Mouse (Mus musculus): ENCODE data around the gene Camkmt.
A peak's percentile ranks its signal among the peaks of the same experiment; 100 is the strongest.

Gene Camkmt

DNA sequence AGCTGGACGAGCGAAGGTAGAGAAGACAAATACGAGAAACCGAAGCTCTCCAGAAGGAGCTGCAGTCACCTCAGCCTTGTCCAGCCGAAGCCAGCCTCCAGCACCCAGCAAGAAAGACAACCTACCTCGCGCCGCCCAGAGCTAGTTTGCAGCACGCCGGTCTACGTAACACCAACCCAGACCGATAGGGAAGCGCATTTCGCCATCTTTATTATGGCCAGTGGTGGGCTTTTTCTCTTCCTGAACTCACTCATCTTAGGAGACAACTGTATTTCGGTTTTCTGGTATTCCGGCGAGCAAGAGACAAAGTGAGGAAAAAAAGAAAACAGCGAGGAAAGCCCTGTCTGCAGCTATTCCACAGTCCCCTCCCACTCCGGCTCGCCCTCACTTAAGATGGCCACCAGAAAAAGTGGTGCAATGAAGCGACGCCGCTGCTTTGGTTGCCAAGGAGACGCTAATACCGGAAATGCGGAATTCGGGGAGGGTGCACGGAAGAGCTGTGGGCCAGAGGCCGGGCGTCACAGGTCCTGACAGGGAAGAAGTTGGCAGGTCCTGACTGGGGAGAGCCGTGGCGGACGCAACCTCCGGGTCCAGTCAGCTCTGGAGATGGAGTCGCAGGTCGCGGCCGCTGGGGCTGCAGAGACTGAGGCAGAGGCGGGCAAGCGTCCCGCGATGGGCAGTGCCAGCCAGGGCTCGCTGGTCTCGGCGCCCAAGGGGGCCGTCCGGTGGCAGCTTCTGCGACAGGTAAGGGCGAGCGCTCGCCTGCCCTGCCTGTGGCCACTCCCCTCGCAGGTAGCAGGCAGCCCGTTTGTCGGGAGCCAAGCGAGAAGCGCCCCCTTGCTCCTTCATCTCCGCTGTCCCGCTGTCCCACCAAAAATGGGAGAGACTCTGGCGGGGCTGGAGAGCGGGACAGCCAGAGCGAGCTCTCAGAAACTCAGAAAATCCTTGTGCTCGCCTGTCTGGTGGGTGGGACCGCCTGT is at the start of gene Camkmt, which contains the start of gene Prepl:
Gene Camkmt (plus strand): TSS at position 433 of the 980 bp plus-strand sequence.
Gene Prepl (minus strand): TSS at position 122 of the 980 bp plus-strand sequence.
- DNase-seq (ENCODE audit: low spot score), result peak; percentile 91

DNA sequence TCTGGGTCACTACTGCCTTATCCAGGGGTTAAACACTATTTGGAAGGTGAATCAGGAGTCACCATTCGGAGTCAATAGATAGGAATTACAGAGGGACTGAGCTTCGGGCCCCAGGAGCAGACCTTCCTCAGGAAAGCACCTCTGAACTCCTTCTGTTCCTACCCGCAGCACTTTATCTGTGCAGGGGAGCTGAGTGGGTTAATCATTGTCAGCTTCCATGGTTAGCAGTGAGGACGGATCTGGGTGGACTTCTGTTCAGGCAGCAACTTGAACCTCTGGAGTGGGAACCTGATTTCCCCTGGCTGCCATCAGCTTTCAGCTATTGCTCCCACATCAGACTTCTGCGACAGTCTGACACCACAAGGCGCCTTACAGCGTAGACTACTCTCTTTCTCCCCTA is 49.4 kb upstream of the Camkmt start:
- DNase-seq (ENCODE audit: low spot score), result no peak

DNA sequence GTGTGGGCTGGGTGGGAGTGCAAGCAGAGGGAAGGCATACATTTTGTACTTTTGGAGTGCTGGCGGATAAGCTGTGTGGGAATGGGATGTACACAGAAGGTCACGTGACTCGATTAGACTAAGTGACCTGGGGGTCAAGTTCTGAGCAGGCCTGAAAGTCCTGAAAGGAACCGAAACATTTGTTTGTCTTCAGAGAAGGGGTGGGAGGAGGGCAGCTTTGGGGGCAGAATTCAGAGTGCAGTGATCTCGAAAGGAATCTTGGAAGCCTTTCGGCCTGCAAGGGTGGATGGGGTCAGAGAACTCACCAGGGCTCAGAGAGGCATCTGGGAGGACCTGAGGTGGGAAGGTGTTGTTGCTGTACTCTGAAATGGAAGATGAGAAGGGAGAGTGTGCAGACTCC is 47.9 kb upstream of the Camkmt start:
- DNase-seq (ENCODE audit: low spot score), result no peak

DNA sequence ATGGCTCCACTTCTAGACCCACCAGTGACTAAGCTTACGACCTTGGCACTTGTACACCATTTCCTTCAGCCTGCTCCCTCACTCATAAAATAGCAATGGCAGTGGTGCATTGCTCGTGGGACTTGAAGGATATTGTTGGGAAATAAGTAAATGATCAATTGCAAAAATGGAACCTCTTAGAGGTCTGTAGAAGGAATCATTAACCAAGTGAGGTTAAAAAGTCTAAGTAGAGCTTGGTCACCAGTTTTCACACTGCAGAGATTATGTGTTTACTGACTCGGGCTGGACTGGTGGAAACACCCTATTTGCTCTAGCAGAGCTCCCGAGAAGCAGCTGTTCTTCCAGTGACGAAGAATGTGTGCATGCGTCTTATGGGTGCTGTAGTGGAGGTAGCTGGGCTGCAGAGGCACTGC is 46.9 kb upstream of the Camkmt start:
- DNase-seq (ENCODE audit: low spot score), result no peak

- DNase-seq (ENCODE audit: low spot score), result no peak
These were observed 45.9 kb upstream of the Camkmt start for GRCm38 (mm10) chr17:85044466-85044865.

DNA sequence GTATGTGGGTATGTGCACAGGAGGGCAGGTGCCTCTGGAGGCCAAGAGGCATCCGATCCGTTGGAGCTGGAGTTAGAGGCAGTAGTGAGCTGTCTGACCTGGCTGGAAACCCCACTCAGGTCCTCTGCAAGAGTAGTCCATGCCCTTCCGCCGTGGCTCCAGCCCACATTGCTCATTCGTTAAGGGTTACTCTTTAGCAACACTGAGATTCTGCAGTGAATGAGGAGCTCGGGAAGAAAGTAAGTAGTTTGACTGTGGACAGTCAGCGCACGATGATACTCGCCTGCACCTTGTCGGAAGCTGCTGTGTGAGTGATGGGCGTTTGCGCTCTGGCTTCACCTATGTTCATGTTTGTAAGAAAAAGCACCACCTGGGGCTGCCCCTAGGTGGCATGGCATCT is 45.2 kb upstream of the Camkmt start:
- DNase-seq (ENCODE audit: low spot score), result no peak

GRCm38 (mm10) chr17:85048379-85048778 is 42.0 kb upstream of the Camkmt start:
- DNase-seq (ENCODE audit: low spot score), result no peak

DNA sequence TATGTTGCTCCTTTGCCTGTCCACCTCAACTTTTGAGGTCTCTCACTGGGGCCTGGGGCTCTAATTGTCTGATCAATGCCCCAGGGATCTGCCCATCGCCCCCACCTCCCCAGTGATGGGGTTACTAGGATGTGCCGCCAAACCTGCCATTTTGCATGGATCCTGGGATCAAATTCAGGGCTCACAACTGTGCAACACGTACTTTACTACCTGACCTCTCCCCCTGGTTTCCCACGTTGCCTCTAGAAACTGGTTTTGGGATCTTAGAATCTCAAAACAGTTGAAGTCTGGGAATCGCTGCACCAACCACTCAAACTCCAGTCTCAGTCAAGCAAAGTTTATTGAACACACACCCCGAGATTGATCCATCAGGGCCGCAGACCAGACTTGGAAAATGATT is 32.1 kb upstream of the Camkmt start:
- DNase-seq (ENCODE audit: low spot score), result no peak

DNA sequence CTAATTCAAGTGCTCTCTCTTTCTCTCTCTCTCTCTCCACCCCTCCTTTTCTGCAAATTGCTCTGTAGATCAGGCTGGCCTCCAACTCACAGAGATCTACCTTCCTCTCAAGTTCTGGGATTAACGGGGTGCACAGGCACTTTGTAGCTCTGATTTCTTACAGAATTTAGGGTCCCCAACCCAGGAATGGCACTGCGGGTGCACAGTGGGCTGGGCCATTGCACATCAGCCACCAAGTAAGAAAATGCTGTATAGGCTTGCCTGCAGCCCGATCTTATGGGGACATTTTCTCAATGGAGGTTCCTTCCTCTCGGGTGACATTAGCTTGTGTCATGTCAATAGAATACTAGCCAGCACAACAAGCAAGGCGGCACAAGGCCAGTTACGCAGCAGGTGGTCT is 31.2 kb upstream of the Camkmt start:
- DNase-seq (ENCODE audit: low spot score), result no peak

- no peak for DNase-seq (ENCODE audit: low spot score)
These were observed 26.8 kb upstream of the Camkmt start for GRCm38 (mm10) chr17:85063560-85063959.

DNA sequence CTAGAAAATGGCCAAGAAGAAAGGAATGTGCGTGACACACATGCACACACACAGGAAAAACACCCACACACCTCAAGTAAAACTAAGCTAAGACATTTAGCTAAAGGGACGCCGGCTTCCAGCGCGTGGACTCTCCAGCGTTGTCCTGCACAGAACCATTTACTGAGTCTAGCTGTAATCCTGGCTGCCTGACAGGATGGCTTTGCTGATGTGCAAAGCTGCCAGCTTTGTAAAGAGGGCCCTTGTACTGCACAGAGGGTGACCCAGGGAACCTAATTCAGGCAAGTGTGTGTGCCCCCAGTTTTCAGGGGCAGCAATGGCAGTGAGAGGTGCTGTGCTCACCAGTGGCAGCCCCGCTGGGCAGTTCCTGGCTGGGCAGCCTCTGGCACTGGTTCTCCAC is 23.0 kb upstream of the Camkmt start:
- no peak for DNase-seq (ENCODE audit: low spot score)

DNA sequence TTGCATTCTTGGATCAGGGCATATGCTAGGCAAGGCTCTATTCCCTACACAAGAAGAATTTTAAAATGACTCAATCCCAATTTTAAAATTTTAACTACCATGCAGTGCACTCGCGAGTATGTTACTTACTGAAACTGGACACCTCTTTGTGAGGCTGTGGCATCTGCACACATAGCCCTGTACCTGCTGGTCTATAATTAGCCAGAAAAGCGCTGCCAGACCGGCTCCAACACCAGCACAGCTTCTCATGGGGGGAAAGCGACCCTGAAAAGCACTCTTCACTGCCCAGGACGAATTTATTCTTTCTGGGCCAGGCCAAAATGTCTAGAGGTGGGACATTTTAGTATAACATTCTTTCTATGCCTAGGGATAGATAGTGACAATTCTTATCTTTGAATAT is 19.7 kb upstream of the Camkmt start:
- no peak for DNase-seq (ENCODE audit: low spot score)

GRCm38 (mm10) chr17:85071088-85071775 is 19.1 kb upstream of the Camkmt start:
- no peak for DNase-seq (ENCODE audit: low spot score)

GRCm38 (mm10) chr17:85072383-85072782 is 18.0 kb upstream of the Camkmt start:
- DNase-seq (ENCODE audit: low spot score), result no peak

GRCm38 (mm10) chr17:85073214-85073613 is 17.1 kb upstream of the Camkmt start:
- no peak for DNase-seq (ENCODE audit: low spot score)

GRCm38 (mm10) chr17:85074083-85074482 is 16.3 kb upstream of the Camkmt start:
- no peak for DNase-seq (ENCODE audit: low spot score)

GRCm38 (mm10) chr17:85079276-85079675 is 11.1 kb upstream of the Camkmt start:
- DNase-seq (ENCODE audit: low spot score), result no peak

DNA sequence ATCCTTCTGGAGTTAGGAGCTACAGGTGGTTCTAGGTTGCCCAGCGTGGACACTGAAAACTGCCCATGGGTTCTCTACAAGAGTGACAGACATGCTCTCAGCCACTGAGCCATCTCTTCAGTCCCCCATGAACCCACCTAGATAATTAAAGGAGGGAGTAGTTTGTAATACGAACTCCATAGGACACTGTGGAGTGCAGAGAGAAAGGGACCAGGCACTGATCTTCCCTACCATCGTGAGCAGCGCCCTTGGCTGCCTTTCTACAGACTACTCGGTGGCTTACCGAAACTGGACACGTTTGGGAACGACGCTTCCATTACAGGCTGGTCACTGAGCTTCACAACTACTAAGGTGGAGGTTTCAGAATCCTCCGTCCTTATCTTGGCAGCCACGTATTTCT is 9.6 kb upstream of the Camkmt start:
- no peak for DNase-seq (ENCODE audit: low spot score)

DNA sequence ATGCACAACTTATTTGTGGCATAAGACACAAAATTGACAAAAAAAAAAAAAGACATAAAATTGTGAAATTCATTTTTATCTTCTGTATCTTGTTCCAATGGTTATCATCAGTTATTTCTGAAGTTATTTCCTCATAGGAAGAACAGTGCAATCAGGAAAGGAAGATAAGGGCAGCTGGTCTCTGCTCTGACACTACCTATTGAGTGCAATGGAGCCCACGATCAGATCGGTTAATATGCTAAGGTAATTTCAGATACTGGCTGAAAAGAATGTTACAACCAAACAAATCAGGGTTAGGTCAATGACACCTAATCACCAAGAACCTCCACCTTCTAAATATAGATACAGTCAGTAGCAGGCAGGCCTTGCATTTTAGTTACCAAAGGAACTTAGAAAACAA is 5.0 kb upstream of the Camkmt start:
- no peak for DNase-seq (ENCODE audit: low spot score)

GRCm38 (mm10) chr17:85086501-85086900 is 3.9 kb upstream of the Camkmt start:
- no peak for DNase-seq (ENCODE audit: low spot score)

- DNase-seq (ENCODE audit: low spot score), result no peak
These were observed 2.8 kb upstream of the Camkmt start for GRCm38 (mm10) chr17:85087591-85087990.

DNA sequence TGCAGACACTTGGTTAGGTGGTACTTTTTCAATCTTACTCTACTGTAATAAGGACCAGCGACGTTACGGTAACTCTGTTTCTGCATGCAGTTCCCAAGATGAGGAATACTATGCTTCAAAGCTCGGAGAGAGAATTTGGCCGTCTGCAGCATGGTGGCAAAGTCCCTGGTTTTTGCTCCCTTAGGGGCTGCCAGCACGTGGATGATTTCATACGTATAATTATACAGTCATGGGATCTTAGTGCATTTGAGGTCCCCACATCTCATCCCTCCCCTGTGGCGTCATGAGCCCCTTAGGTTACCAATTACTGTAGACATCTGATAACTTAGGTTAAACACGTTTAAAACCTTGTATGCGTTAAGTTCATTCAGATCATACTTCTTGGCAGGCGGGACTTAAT is 2.0 kb upstream of the Camkmt start:
- DNase-seq (ENCODE audit: low spot score), result no peak

DNA sequence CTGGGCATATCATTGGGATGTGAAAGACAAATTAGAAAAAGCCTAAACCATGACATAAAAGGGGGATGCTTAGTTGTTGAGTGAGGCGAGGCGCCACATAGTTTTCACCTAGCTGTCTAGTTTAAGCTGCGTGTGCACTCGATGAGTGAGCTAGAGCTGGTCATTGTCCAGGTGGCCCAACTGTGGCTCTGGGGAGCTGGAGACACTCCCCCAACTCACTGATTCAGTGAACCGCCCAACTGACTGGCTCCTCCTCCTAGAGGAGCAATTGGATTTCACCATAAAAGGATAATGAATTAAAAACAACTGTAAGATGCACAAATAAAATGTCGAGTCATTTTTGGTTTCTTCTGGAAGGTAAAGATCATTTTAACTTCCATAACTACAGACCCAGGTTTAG is 1.3 kb upstream of the Camkmt start:
- DNase-seq (ENCODE audit: low spot score), result no peak

Measured in urinary bladder, postnatal 10 days (tissue).